28 mouse cellular contexts compared by ENCODE assay signal in the genomic region with DNA sequence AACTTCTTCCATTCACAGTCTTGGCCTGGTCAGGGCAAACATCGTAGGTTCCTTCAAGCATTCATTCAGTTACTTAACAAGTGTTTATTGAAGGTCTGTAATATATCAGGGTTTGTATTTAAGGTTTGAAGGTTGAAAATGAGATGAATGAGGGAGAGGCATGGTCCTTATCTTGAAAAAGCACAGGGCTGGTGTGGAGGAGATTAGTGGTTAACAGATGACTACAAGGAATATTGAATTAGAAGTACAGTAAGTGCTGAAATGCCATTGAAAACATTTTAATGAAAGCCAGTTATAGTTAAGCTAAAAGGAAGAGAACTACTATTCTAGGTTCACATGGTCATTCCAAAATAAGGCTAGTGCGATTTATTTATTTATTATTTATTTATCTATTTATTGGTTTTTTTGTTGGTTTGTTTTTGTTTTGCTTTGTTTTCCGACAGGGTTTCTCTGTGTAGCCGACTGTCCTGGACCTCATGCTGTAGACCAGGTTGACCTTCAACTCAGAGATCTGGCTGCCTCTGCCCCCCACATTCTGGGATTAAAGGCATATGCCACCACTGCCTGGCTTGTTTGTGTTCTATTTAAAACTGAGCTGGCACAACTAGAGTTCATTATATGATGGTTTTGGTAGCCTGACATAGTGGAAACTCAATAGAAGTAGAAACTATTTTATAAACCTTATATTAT.
DNase-seq lines count a peak whose midpoint lies in the region; ATAC-seq and TF ChIP-seq lines count a peak whose summit lies in the region.
"Had no signal": no experiment of that assay in that cellular context is flagged by ENCODE, and none has a peak within 500 bp of the region (broad histone marks: within the 10 kb centered on the region; RNA-seq: fewer than 3 reads in every experiment).

No protein-coding gene starts in this region.

- no peak overlapping the region for H3K4me3 ChIP-seq in liver, embryonic 13.5 days (replicated peaks)
- H3K4me3 ChIP-seq in hindbrain, postnatal 0 days (ENCODE audit: low read length): no peak overlapping the region
- H3K4me3 ChIP-seq: gastrocnemius, adult 2 months; heart, adult 2 months; heart, embryonic 12.5 days; hindbrain, embryonic 13.5 days had no signal

- TF ChIP-seq CTCF in hindbrain, postnatal 0 days (IDR thresholded peaks at IDR 0.05; ENCODE audit: low read depth): no peak

- no peak overlapping the region; the same call in 1 of the 2 replicates for H3K4me2 ChIP-seq in liver, embryonic 13.5 days
- no peak overlapping the region for H3K4me2 ChIP-seq in hindbrain, postnatal 0 days (ENCODE audit: low read depth, low read length)
- H3K4me2 ChIP-seq: heart, embryonic 12.5 days; hindbrain, embryonic 13.5 days; lung, embryonic 14.5 days; midbrain, embryonic 11.5 days had no signal

- H3K36me3 ChIP-seq in liver, embryonic 13.5 days: no peaks in the 10 kb centered on the region
- no peaks in the 10 kb centered on the region for H3K36me3 ChIP-seq in hindbrain, postnatal 0 days (ENCODE audit: insufficient read depth, low read length)
- H3K36me3 ChIP-seq: heart, embryonic 12.5 days; hindbrain, embryonic 13.5 days had no signal

- H3K27me3 ChIP-seq in liver, embryonic 13.5 days: no peaks in the 10 kb centered on the region
- no peaks in the 10 kb centered on the region for H3K27me3 ChIP-seq in hindbrain, postnatal 0 days (ENCODE audit: insufficient read depth, low read length)
- H3K27me3 ChIP-seq: heart, embryonic 12.5 days; hindbrain, embryonic 13.5 days; Patski had no signal

- peak overlapping the region; percentile 34; the same call in 1 of the 2 replicates for H3K27ac ChIP-seq in liver, embryonic 13.5 days
- no peak overlapping the region for H3K27ac ChIP-seq in hindbrain, postnatal 0 days
- H3K27ac ChIP-seq: gastrocnemius, adult 2 months; heart, adult 2 months; hindbrain, embryonic 13.5 days had no signal

- peak; percentile 95 for ATAC-seq in erythroblast, adult 5-6 weeks (replicated peaks; ENCODE audit: low FRiP score, poor library complexity, severe bottlenecking)
- peak; percentile 95 for ATAC-seq in liver, embryonic 13.5 days (ENCODE audit: low read depth)
- peak; percentile 95 for ATAC-seq in megakaryocyte progenitor cell, adult 5-6 weeks (replicated peaks; ENCODE audit: poor library complexity)
- no peak for ATAC-seq in hindbrain, postnatal 0 days
- ATAC-seq: forebrain, embryonic 14.5 days; intestine, postnatal 0 days; midbrain, embryonic 16.5 days; Patski had no signal

- H3K9ac ChIP-seq in liver, embryonic 13.5 days: no peak overlapping the region
- no peak overlapping the region for H3K9ac ChIP-seq in hindbrain, postnatal 0 days (replicated peaks; ENCODE audit: low read length)
- H3K9ac ChIP-seq: heart, embryonic 12.5 days; hindbrain, embryonic 13.5 days; lung, embryonic 14.5 days had no signal

- DNase-seq in c-Kit-negative CD71-positive TER-119-positive erythroid progenitor cells, embryonic 14.5 days (ENCODE audit: low read depth, low spot score): peak; percentile 31
- peak; percentile 44 for DNase-seq in liver, embryonic 13.5 days
- no peak for DNase-seq in frontal cortex, postnatal 14 days (ENCODE audit: low spot score in 2 of 2)
- DNase-seq in hindbrain, postnatal 0 days (ENCODE audit: low spot score): no peak
- no peak for DNase-seq in gastrocnemius, postnatal 25 days
- no peak for DNase-seq in right cerebral cortex, postnatal 10 days (ENCODE audit: low spot score in 2 of 2)
- DNase-seq: adrenal gland, postnatal 10 days; B cell, adult 2 months; cerebellum, adult 18-20 months; cerebellum, postnatal 10 days; gastrocnemius, adult 2 months; heart, adult 2 months; heart, postnatal 4 days; kidney, postnatal 25 days; lung, embryonic 14.5 days; lung, postnatal 14 days; right cerebral cortex, postnatal 14 days; spleen, adult 18-20 months; thymus, adult 2 months had no signal

- 35% methylated on average over 4 of the region's 4 CpGs for WGBS in liver, embryonic 13.5 days (ENCODE audit: insufficient replicate concordance)
- WGBS in hindbrain, postnatal 0 days: 84% methylated on average over 4 of the region's 4 CpGs

- H3K9me3 ChIP-seq in liver, embryonic 13.5 days (replicated peaks): no peaks in the 10 kb centered on the region
- H3K9me3 ChIP-seq in hindbrain, postnatal 0 days (ENCODE audit: low read length): no peaks in the 10 kb centered on the region
- H3K9me3 ChIP-seq: heart, embryonic 12.5 days; hindbrain, embryonic 13.5 days had no signal

- H3K4me1 ChIP-seq in liver, embryonic 13.5 days (replicated peaks): peaks cover 27% of the 10 kb centered on the region
- no peaks in the 10 kb centered on the region for H3K4me1 ChIP-seq in hindbrain, postnatal 0 days (ENCODE audit: insufficient read depth, low read length)
- H3K4me1 ChIP-seq: heart, embryonic 12.5 days; hindbrain, embryonic 13.5 days had no signal

Comparison
In these comparisons a context has a peak if more than half of its experiments do, and no peak if none do; other contexts are left out.
1. DNase-seq: peak in c-Kit-negative CD71-positive TER-119-positive erythroid progenitor cells, embryonic 14.5 days (single experiment) and liver, embryonic 13.5 days (single experiment); none in frontal cortex, postnatal 14 days (0 of 2), hindbrain, postnatal 0 days (single experiment), gastrocnemius, postnatal 25 days (single experiment) and right cerebral cortex, postnatal 10 days (0 of 2).